Mouse (Mus musculus): ENCODE results near the gene Hoxc4.

DNA sequence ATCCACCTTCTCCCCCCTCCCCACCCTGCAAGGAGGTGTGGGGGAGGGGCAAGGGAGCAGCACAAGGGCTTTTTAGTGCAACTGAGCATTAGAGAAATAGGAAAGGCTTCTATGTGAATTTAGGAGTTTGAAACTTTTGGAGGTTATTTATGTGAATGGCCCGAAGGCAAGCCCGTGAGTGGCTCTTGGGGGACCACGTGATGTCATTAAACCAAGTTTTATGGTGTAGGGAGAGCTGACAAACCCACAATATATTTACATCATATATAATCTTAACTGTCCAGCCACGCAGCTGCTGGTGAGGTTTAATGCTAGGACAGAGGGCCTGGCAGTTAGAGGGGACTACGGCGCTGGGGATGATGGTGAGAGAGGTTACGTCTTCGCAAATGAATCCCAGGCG is at the start of gene Hoxc4:
- no peak for TF ChIP-seq CHD2 (IDR thresholded peaks at IDR 0.05; ENCODE audit: low read depth, low read length)
- no peak for TF ChIP-seq ZNF384 (IDR thresholded peaks at IDR 0.05; ENCODE audit: low read depth, low read length)
- TF ChIP-seq MAFK (IDR thresholded peaks at IDR 0.05; ENCODE audit: insufficient read depth, low read depth, low read length) = no peak
- no peak for TF ChIP-seq ZC3H11A (IDR thresholded peaks at IDR 0.05; ENCODE audit: borderline replicate concordance, low read depth, low read length)
- no peak for TF ChIP-seq HCFC1 (IDR thresholded peaks at IDR 0.05; ENCODE audit: borderline replicate concordance, insufficient read depth, low read length)
